Mouse (Mus musculus) embryonic facial prominence, embryonic 11.5 days (tissue): ENCODE data around the gene Tgfb2. TPM values are rescaled to one million over a fixed set of nuclear protein-coding genes. Genes with fewer than 3 reads are reported as not detected.
A peak's percentile ranks its signal among the peaks of the same experiment; 100 is the strongest.

Experiments used
- ATAC-seq: fragments of 200-750 bp; cut with Nextera tagmentation; replicated peaks from 2 replicates; pipeline ENCODE4 v1.8.0; 2017; ENCODE audit warnings: low read depth; ENCODE audit not compliant: insufficient number of reproducible peaks, low FRiP score, low TSS enrichment
- DNase-seq: peaks from one replicate; pipeline ENCODE4 v3.0.0-alpha.2; 2015; ENCODE audit warnings: low spot score
- H3K27ac ChIP-seq: fragments of 300-500 bp; sonication (generic); replicated peaks from 2 replicates; pipeline ENCODE4 v1.5.1; 2014; ENCODE audit warnings: mild to moderate bottlenecking, low read depth, low read length, control low read depth
- H3K27me3 ChIP-seq: fragments of 300-500 bp; sonication (generic); 2 replicates; pipeline ENCODE4 v1.6.1; 2014; ENCODE audit warnings: mild to moderate bottlenecking, low read length, moderate library complexity, mixed read lengths; ENCODE audit not compliant: control insufficient read depth, insufficient read depth
- H3K36me3 ChIP-seq: fragments of 300-500 bp; sonication (generic); replicated peaks from 2 replicates; pipeline ENCODE4 v1.6.1; 2014; ENCODE audit warnings: low read depth, mild to moderate bottlenecking, low read length, moderate library complexity, mixed read lengths; ENCODE audit not compliant: control insufficient read depth, insufficient read depth
- H3K4me1 ChIP-seq: fragments of 300-500 bp; sonication (generic); 2 replicates; pipeline ENCODE4 v1.6.1; 2014; ENCODE audit warnings: low read length, mixed read lengths; ENCODE audit not compliant: control insufficient read depth, insufficient read depth
- H3K4me2 ChIP-seq: fragments of 300-500 bp; sonication (generic); 2 replicates; pipeline ENCODE4 v1.6.1; 2014; ENCODE audit warnings: low read depth, mild to moderate bottlenecking, control low read depth, low read length, moderate library complexity
- H3K4me3 ChIP-seq: fragments of 300-500 bp; sonication (generic); 2 replicates; pipeline ENCODE4 v1.5.1; 2014; ENCODE audit warnings: low read depth, low read length, control low read depth
- H3K9ac ChIP-seq: fragments of 300-500 bp; sonication (generic); replicated peaks from 2 replicates; pipeline ENCODE4 v1.6.1; 2014; ENCODE audit warnings: mild to moderate bottlenecking, control low read depth, low read length
- H3K9me3 ChIP-seq: fragments of 300-500 bp; sonication (generic); replicated peaks from 2 replicates; pipeline ENCODE4 v1.6.1; 2016; ENCODE audit warnings: mild to moderate bottlenecking, low read length, inconsistent platforms, mixed read lengths; ENCODE audit not compliant: control insufficient read depth
- WGBS: fragments of 180-500 bp; shearing (Covaris S2); extraction: QIAGEN DNeasy Blood & Tissue Kit; methylation state at CpG from one replicate; pipeline ENCODE4 v1.1.7; 2014; 5-methylcytosine and 5-hydroxymethylcytosine counted together
- polyA plus RNA-seq: library from polyadenylated mRNA; unstranded; fragments of >200 nt; fragmentation: Nextera tagmentation; extraction: Ambion mirVana; gene quantifications from 2 replicates; pipeline ENCODE4 v1.2.1, GENCODE M21; 2014

Tgfb2 gene
- polyA plus RNA-seq, 1 experiment from 2014 or later, result 38.5 TPM

GRCm38 (mm10) chr1:186705203-186705914 lies 430 bp downstream of the Tgfb2 start:
- ATAC-seq, result peak; percentile 77
- H3K4me2 ChIP-seq, result peak overlapping the region; percentile 87
- DNase-seq, result peak; percentile 79
- H3K4me1 ChIP-seq, result no peaks in the 10 kb centered on the region
- H3K9ac ChIP-seq, result peak overlapping the region; percentile 81
- H3K27me3 ChIP-seq, result no peaks in the 10 kb centered on the region
- peak overlapping the region; percentile 59 for H3K4me3 ChIP-seq
- H3K9me3 ChIP-seq, result no peaks in the 10 kb centered on the region
- H3K36me3 ChIP-seq, result no peaks in the 10 kb centered on the region
- under 1% methylated on average over 61 of the region's 65 CpGs for WGBS
- H3K27ac ChIP-seq, result peak overlapping the region; percentile 77

- Histone ChIP-seq H3K27me3 (no peaks in the 10 kb centered on the region), H3K4me3 (peak overlapping the region; percentile 59), H3K27ac (peak overlapping the region; percentile 47; the same call in 1 of the 2 replicates), H3K9ac (peak overlapping the region; percentile 81), H3K4me1 (no peaks in the 10 kb centered on the region), H3K9me3 (no peaks in the 10 kb centered on the region), H3K4me2 (peak overlapping the region; percentile 87), H3K36me3 (no peaks in the 10 kb centered on the region)
- under 1% methylated on average over 36 of the region's 36 CpGs for WGBS
- ATAC-seq, result no peak
- peak; percentile 54 for DNase-seq
These were observed 1.6 kb downstream of the Tgfb2 start for GRCm38 (mm10) chr1:186703980-186704701.

GRCm38 (mm10) chr1:186703256-186703979 lies 2.4 kb downstream of the Tgfb2 start:
- no peaks in the 10 kb centered on the region for H3K9me3 ChIP-seq
- H3K4me2 ChIP-seq, result peak overlapping the region; percentile 87
- DNase-seq (peak; percentile 42), ATAC-seq (no peak)
- no peaks in the 10 kb centered on the region for H3K27me3 ChIP-seq
- no peaks in the 10 kb centered on the region for H3K36me3 ChIP-seq
- peak overlapping the region; percentile 59 for H3K4me3 ChIP-seq
- WGBS, result under 1% methylated on average over 15 of the region's 15 CpGs
- peak overlapping the region; percentile 47; the same call in 1 of the 2 replicates for H3K27ac ChIP-seq
- H3K9ac ChIP-seq, result peak overlapping the region; percentile 81
- H3K4me1 ChIP-seq, result no peaks in the 10 kb centered on the region

- Histone ChIP-seq H3K9ac (0 out of 2 replicates have a peak overlapping the region, but pooled peaks have one; percentile 13), H3K4me3 (peak overlapping the region; percentile 59), H3K9me3 (no peaks in the 10 kb centered on the region), H3K4me1 (no peaks in the 10 kb centered on the region), H3K36me3 (no peaks in the 10 kb centered on the region), H3K27me3 (no peaks in the 10 kb centered on the region), H3K27ac (peak overlapping the region; percentile 20; the same call in 1 of the 2 replicates), H3K4me2 (peak overlapping the region; percentile 87)
- ATAC-seq (no peak), DNase-seq (peak; percentile 41)
- 14% methylated on average over 15 of the region's 15 CpGs for WGBS
These were observed 3.2 kb downstream of the Tgfb2 start for GRCm38 (mm10) chr1:186702391-186703255.

DNA sequence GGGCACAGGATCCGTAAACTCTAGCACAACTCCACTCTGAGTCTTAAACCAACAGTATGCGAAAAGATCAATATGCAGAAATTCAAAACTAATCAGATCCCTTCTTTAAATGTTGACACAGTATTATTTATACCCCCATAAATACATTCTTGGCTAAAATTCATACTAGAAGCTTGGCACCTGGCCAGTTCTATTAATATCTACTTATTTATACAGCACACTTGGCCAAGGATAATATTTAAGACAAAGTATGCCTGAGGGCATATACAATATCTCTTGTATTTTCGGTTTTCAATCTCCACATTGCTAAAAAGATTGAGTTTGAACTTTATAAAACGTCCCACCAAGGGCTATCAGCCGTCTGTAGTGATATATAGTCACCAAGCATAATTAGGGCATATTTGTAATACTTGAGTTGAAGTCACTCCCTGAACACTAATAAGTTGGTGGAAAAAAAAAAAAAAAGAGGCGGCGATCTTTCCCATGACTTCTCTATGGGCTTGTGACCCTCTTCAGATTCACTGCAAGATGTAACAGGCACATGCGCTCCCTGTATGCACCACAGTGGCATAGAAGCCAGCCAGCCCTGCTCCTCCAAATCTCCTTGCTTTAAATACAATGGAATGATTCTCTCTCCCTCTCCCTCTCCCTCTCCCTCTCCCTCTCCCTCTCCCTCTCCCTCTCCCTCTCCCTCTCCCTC lies 4.4 kb downstream of the Tgfb2 start:
- H3K4me2 ChIP-seq, result no peak overlapping the region
- no peaks in the 10 kb centered on the region for H3K4me1 ChIP-seq
- H3K27me3 ChIP-seq, result no peaks in the 10 kb centered on the region
- WGBS, result 71% methylated on average over 8 of the region's 8 CpGs
- H3K9ac ChIP-seq, result no peak overlapping the region
- no peaks in the 10 kb centered on the region for H3K9me3 ChIP-seq
- H3K4me3 ChIP-seq, result no peak overlapping the region
- no peaks in the 10 kb centered on the region for H3K36me3 ChIP-seq
- no peak overlapping the region for H3K27ac ChIP-seq
- no peak for DNase-seq
- ATAC-seq, result no peak

DNA sequence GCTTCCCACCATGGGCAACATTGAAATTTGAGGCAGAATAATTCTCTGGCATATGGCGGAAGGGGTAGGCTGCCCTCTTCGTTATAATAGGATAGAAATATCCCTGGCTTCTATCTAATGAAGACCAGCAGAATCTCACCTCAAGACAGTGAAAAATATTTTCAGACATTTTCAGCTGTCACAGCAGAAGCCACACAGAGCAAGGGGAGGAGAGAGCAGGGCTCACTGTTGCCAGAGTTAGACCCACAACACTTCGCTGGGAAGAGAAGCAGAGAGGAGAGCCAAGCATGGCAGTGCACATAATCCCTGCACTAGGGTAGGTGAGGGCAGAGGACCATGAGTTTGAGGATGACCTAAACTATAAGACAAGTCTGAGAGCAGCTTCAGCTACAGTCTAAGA lies 5.3 kb downstream of the Tgfb2 start:
- no peaks in the 10 kb centered on the region for H3K4me1 ChIP-seq
- WGBS, result 74% methylated on average over 3 of the region's 3 CpGs
- no peaks in the 10 kb centered on the region for H3K27me3 ChIP-seq
- H3K36me3 ChIP-seq, result no peaks in the 10 kb centered on the region
- no peak overlapping the region for H3K27ac ChIP-seq
- H3K4me2 ChIP-seq, result no peak overlapping the region
- H3K9ac ChIP-seq, result no peak overlapping the region
- DNase-seq (no peak), ATAC-seq (no peak)
- no peak overlapping the region for H3K4me3 ChIP-seq
- H3K9me3 ChIP-seq, result no peaks in the 10 kb centered on the region
